Mouse (Mus musculus): Measurements from ENCODE around the gene Cyp2c70.

DNA sequence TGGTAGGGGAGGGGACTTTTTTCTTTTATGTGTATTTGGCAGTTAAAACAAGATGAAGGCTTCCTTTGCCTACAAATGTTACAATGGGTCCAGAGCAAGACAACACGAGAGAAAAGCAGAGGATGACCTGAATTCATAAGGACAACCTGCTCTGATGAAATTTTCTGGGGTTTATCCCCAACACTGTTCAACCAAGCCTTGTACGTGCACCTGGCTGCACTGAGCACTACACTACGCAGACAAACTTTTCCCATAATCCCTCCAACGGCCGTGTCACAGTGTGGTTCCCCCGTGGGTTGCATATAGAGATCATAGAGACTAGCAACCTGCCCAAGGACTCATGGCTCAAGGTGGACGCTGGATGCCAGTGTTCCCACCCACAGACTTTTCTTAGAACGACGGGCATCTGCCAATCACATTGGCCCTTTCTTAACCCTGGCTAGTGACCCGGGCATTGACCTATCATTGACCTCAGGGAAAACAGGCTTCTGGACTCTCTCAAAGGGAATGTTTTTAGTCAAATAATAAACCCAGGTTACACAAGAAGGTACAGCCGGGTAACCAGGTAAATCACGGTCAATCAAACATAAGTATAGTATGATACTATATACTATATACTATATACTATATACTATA is 39.5 kb upstream of the Cyp2c70 start:
- TF ChIP-seq CTCF (IDR thresholded peaks at IDR 0.05; ENCODE audit: low read depth, low read length) = no peak
- no peak for TF ChIP-seq POLR2A (IDR thresholded peaks at IDR 0.05; ENCODE audit: borderline replicate concordance, low read depth, low read length)
